Mouse (Mus musculus): ENCODE measurements around the gene Stfa1. TPM values are rescaled to one million over a fixed set of nuclear protein-coding genes. Genes with fewer than 3 reads are reported as not detected.
"Not testable (repeated sequence)": the region's sequence is repeated elsewhere in the genome, so short reads cannot be mapped to it uniquely, and the experiment has no call there.

Stfa1 gene
- polyA plus RNA-seq (2014; fragmentation: Nextera tagmentation; extraction: Ambion mirVana) = 0.86 and 5.4 TPM in 2 replicates

DNA sequence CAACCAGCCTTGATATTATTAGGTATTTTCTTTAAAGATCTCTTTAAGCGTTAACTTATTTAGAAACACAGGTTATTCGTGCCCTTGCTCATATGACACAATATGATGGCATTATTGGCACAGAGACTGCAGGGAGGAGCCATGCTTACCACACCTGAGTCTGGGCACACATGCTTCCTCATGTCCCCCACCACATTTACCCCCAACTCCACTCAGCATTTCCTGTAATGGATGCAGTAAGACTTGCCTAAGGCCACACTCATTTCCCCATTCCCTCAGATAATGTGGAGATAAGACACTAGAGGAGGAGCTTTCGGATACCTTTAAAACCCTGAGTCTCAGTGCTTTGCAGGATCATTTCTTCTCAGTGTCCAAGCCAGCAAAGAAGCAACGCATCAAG, at the start of gene Stfa1:
Gene Stfa1 (plus strand): TSS at position 156 of the 400 bp plus-strand sequence.
- H3K27me3 ChIP-seq (ENCODE audit: insufficient read depth, low read length); H3K36me3 ChIP-seq (ENCODE audit: insufficient read depth); H3K4me3 ChIP-seq (ENCODE audit: low read depth, low read length); H3K9ac ChIP-seq; ATAC-seq (ENCODE audit: insufficient read depth); DNase-seq; H3K4me1 ChIP-seq (ENCODE audit: insufficient read depth); H3K9me3 ChIP-seq (ENCODE audit: low read depth, low read length); H3K27ac ChIP-seq (ENCODE audit: low read depth); H3K4me2 ChIP-seq: not testable (repeated sequence)
- WGBS = 86% methylated on average over 4 of the region's 4 CpGs

DNA sequence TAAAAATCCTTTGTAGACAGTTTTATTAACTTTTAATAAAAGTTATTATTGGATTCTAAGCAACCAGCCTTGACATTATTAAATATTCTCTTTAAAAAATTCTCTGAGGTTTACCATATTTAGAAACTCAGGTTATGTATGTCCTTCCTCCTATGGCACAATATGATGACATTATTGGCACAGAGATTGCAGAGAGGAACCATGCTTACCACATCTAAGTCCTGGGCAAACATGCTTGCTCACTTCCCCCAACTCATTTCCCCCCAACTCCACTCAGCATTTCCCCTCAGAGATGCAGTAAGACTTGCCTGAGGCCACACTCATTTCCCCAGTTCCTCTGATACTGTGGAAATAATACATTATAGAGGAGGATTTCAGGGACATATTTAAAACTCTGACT, 16.2 kb upstream of the Stfa1 start:
- H3K4me2 ChIP-seq; H3K27me3 ChIP-seq (ENCODE audit: insufficient read depth, low read length); H3K27ac ChIP-seq (ENCODE audit: low read depth); DNase-seq; H3K36me3 ChIP-seq (ENCODE audit: insufficient read depth); H3K4me1 ChIP-seq (ENCODE audit: insufficient read depth); ATAC-seq (ENCODE audit: insufficient read depth); H3K9me3 ChIP-seq (ENCODE audit: low read depth, low read length); H3K9ac ChIP-seq; H3K4me3 ChIP-seq (ENCODE audit: low read depth, low read length): not testable (repeated sequence)

DNA sequence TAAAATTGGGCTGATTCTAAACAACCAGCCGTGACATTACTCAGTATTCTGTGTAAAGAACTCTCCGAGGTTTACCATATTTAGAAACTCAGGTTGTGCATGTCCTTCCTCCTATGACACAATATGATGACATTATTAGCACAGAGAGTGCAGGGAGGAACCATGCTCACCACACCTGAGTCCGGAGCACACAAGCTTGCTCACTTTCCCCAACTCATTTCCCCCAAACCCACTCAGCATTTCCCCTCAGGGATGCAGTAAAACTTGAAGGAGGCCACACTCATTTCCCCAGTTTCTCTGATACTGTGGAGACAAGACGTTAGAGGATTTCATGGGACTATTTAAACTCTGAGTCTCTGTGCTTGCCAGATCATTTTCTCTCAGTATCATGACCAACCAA, 12.4 kb downstream of the Stfa1 start:
- H3K9me3 ChIP-seq (ENCODE audit: low read depth, low read length) = no peaks in the 10 kb centered on the region
- no peak overlapping the region for H3K27ac ChIP-seq (ENCODE audit: low read depth)
- TF ChIP-seq CTCF (IDR thresholded peaks at IDR 0.05; ENCODE audit: low read depth) = no peak
- no peak overlapping the region for H3K9ac ChIP-seq
- no peaks in the 10 kb centered on the region for H3K4me1 ChIP-seq (ENCODE audit: insufficient read depth)
- no peak overlapping the region for H3K4me3 ChIP-seq (ENCODE audit: low read depth, low read length)
- 82% methylated on average over 4 of the region's 4 CpGs for WGBS
- no peaks in the 10 kb centered on the region for H3K27me3 ChIP-seq (ENCODE audit: insufficient read depth, low read length)
- ATAC-seq (ENCODE audit: insufficient read depth) (no peak), DNase-seq (no peak)
- no peak overlapping the region for H3K4me2 ChIP-seq
- no peaks in the 10 kb centered on the region for H3K36me3 ChIP-seq (ENCODE audit: insufficient read depth)

DNA sequence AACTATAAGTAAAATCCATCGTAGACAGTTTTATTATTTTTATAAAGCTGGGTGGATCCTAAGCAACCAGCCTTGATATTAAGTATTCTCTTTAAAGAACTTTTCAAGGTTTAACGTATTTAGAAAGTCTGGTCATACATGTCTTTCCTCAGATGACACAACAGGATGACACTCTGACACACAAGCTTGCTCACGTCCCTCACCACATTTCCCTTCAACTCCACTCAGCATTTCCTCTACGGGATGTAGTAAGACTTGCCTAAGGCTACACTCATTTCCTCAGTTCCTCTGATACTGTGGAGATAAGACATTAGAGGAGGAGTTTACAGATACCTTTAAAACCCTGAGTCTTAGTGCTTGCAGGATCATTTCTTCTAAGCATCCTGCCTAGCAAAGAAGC, 30.9 kb downstream of the Stfa1 start:
- Histone ChIP-seq H3K4me3 (ENCODE audit: low read depth, low read length) (no peak overlapping the region), H3K27me3 (ENCODE audit: insufficient read depth, low read length) (no peaks in the 10 kb centered on the region), H3K27ac (ENCODE audit: low read depth) (no peak overlapping the region), H3K4me1 (ENCODE audit: insufficient read depth) (no peaks in the 10 kb centered on the region), H3K9ac (no peak overlapping the region), H3K9me3 (ENCODE audit: low read depth, low read length) (no peaks in the 10 kb centered on the region), H3K4me2 (no peak overlapping the region), H3K36me3 (ENCODE audit: insufficient read depth) (no peaks in the 10 kb centered on the region)
- 65% methylated on average over 4 of the region's 4 CpGs for whole genome bisulfite sequencing
- DNase-seq (no peak), ATAC-seq (ENCODE audit: insufficient read depth) (no peak)
- TF ChIP-seq CTCF (IDR thresholded peaks at IDR 0.05; ENCODE audit: low read depth) = no peak

DNA sequence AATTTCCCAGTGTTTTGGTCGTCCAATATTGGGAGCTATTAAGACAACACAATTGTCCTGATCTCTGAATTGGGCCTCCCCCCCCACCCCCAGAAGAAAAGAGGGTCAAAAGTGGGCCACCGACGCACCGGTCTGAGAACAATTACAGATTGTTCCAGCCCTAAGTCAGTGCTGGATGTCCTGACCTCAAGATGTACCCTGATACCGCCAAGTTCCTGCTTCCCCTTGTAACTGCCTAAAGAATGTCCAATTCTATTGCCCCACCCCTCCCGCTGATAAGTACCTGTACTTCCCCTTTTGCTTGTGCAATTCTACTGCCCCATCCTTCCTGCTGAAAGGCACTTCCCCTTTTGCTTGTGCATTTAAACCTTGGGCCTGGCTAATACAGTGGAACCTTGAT, 39.4 kb downstream of the Stfa1 start:
- DNase-seq; H3K27ac ChIP-seq (ENCODE audit: low read depth); H3K27me3 ChIP-seq (ENCODE audit: insufficient read depth, low read length); ATAC-seq (ENCODE audit: insufficient read depth); H3K36me3 ChIP-seq (ENCODE audit: insufficient read depth); H3K9ac ChIP-seq; H3K4me1 ChIP-seq (ENCODE audit: insufficient read depth); H3K4me3 ChIP-seq (ENCODE audit: low read depth, low read length); H3K9me3 ChIP-seq (ENCODE audit: low read depth, low read length); H3K4me2 ChIP-seq: not testable (repeated sequence)
- WGBS = 75% methylated on average over 6 of the region's 6 CpGs

DNA sequence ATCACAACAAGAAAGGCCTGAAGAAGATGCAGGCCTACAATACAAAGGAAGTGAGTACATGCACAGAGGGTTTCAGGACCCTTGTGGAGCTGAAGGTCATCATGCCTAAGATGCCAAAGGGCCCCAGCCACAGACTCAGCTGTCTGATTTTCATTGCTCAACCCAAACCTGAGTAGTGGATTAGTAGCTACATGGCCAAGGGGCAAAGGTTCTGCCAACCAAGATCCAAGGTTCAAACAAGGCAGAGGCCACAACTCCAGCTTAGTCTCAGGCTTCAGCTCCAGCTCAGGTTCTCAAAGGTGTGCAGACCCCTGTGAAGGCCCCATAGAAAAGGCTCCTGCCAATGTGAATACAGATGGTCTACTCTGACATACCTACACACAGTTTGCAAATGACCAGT, 42.5 kb downstream of the Stfa1 start:
- H3K4me2 ChIP-seq = no peak overlapping the region
- no peaks in the 10 kb centered on the region for H3K4me1 ChIP-seq (ENCODE audit: insufficient read depth)
- no peaks in the 10 kb centered on the region for H3K36me3 ChIP-seq (ENCODE audit: insufficient read depth)
- H3K9ac ChIP-seq = no peak overlapping the region
- H3K9me3 ChIP-seq (ENCODE audit: low read depth, low read length) = no peaks in the 10 kb centered on the region
- H3K4me3 ChIP-seq (ENCODE audit: low read depth, low read length) = no peak overlapping the region
- DNase-seq (no peak), ATAC-seq (ENCODE audit: insufficient read depth) (no peak)
- no peak overlapping the region for H3K27ac ChIP-seq (ENCODE audit: low read depth)
- no peak for TF ChIP-seq CTCF (IDR thresholded peaks at IDR 0.05; ENCODE audit: low read depth)
- no peaks in the 10 kb centered on the region for H3K27me3 ChIP-seq (ENCODE audit: insufficient read depth, low read length)

DNA sequence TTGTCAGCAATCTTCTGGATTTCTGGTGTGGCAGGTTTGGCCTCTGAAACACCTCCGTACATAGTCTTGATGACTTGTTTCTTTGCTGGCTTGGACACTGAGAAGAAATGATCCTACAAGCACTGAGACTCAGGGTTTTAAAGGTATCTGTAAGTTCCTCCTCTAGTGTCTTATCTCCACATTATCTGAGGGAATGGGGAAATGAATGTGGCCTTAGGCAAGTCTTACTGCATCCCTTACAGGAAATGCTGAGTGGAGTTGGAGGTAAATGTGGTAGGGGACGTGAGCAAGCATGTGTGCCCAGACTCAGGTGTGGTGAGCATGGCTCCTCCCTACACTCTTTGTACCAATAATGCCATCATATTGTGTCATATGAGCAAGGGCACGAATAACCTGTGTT, 57.5 kb downstream of the Stfa1 start, which contains the start of gene BC117090:
Gene BC117090 (minus strand): TSS at position 101 of the 400 bp plus-strand sequence.
- no peak within 1 kb of the TSS for H3K9ac ChIP-seq
- no peaks in the 10 kb centered on the region for H3K27me3 ChIP-seq (ENCODE audit: insufficient read depth, low read length)
- H3K4me2 ChIP-seq = no peak within 1 kb of the TSS
- no peak for DNase-seq
- no peak within 1 kb of the TSS for H3K4me3 ChIP-seq (ENCODE audit: low read depth, low read length)
- 71% methylated on average over 3 of the region's 3 CpGs for WGBS
- no peaks in the 10 kb centered on the region for H3K4me1 ChIP-seq (ENCODE audit: insufficient read depth)
- H3K9me3 ChIP-seq (ENCODE audit: low read depth, low read length) = no peaks in the 10 kb centered on the region
- no peaks in the 10 kb centered on the region for H3K36me3 ChIP-seq (ENCODE audit: insufficient read depth)
- no peak within 1 kb of the TSS for H3K27ac ChIP-seq (ENCODE audit: low read depth)
- no peak for ATAC-seq (ENCODE audit: insufficient read depth)
- TF ChIP-seq CTCF (IDR thresholded peaks at IDR 0.05; ENCODE audit: low read depth) = no peak

Other genes with a start within 250 kb of the Stfa1 start
- gene Wdr5b, start 235.8 kb upstream of the Stfa1 start, polyA plus RNA-seq (2014; fragmentation: Nextera tagmentation; extraction: Ambion mirVana) = 9.9 and 11.0 TPM in 2 replicates
- 338 and 352 TPM in 2 replicates for gene Fam162a, start 205.4 kb upstream of the Stfa1 start, polyA plus RNA-seq (2014; fragmentation: Nextera tagmentation; extraction: Ambion mirVana)
- 78.6 and 80.6 TPM in 2 replicates for gene Ccdc58, start 205.3 kb upstream of the Stfa1 start, polyA plus RNA-seq (2014; fragmentation: Nextera tagmentation; extraction: Ambion mirVana)
- not detected in 2 replicates for gene Csta1, start 145.7 kb upstream of the Stfa1 start, polyA plus RNA-seq (2014; fragmentation: Nextera tagmentation; extraction: Ambion mirVana)
- not detected in 2 replicates for gene Stfa2l1, start 120.1 kb upstream of the Stfa1 start, polyA plus RNA-seq (2014; fragmentation: Nextera tagmentation; extraction: Ambion mirVana)
- gene Gm5483, start 92.7 kb upstream of the Stfa1 start, polyA plus RNA-seq (2014; fragmentation: Nextera tagmentation; extraction: Ambion mirVana) = 0.70 and 2.7 TPM in 2 replicates
- gene Gm5416, start 66.5 kb upstream of the Stfa1 start, polyA plus RNA-seq (2014; fragmentation: Nextera tagmentation; extraction: Ambion mirVana) = not detected in 2 replicates
- gene 2010005H15Rik, start 55.5 kb upstream of the Stfa1 start, polyA plus RNA-seq (2014; fragmentation: Nextera tagmentation; extraction: Ambion mirVana) = 0.34 TPM in 1 of 2 replicates, not detected in the other
- not detected in 2 replicates for gene BC117090, start 57.4 kb downstream of the Stfa1 start, polyA plus RNA-seq (2014; fragmentation: Nextera tagmentation; extraction: Ambion mirVana)
- 4.2 TPM in 1 of 2 replicates, not detected in the other for gene BC100530, start 90.8 kb downstream of the Stfa1 start, polyA plus RNA-seq (2014; fragmentation: Nextera tagmentation; extraction: Ambion mirVana)
- not detected in 2 replicates for gene Stfa2, start 131.5 kb downstream of the Stfa1 start, polyA plus RNA-seq (2014; fragmentation: Nextera tagmentation; extraction: Ambion mirVana)
- 1.5 TPM in 1 of 2 replicates, not detected in the other for gene Stfa3, start 178.4 kb downstream of the Stfa1 start, polyA plus RNA-seq (2014; fragmentation: Nextera tagmentation; extraction: Ambion mirVana)